Mouse (Mus musculus): ENCODE data around the gene Gm3625. TPM values are rescaled to one million over a fixed set of nuclear protein-coding genes. Genes with fewer than 3 reads are reported as not detected.
"Not testable (repeated sequence)": the region's sequence is repeated elsewhere in the genome, so short reads cannot be mapped to it uniquely, and the experiment has no call there.

The Gm3625 gene
- total RNA-seq, 2 experiments from 2014 or later: not detected

GRCm38 (mm10) chr12:4558013-4558412 lies 34.7 kb downstream of the Gm3625 start:
- intact Hi-C loops (cut with DNase I): no loop called here
- DNase-seq (ENCODE audit: low spot score in 2 of 2): no peak

GRCm38 (mm10) chr12:4557436-4557835 lies 35.3 kb downstream of the Gm3625 start:
- intact Hi-C loops (cut with DNase I): no loop called here
- no peak for DNase-seq (ENCODE audit: low spot score in 2 of 2)

- no peak for DNase-seq (ENCODE audit: low spot score in 2 of 2)
- intact Hi-C loops (cut with DNase I): no loop called here
Observed at GRCm38 (mm10) chr12:4556891-4557290, 35.8 kb downstream of the Gm3625 start.

GRCm38 (mm10) chr12:4555451-4555850 lies 37.3 kb downstream of the Gm3625 start:
- DNase-seq (ENCODE audit: low spot score in 2 of 2): no peak
- intact Hi-C loops (cut with DNase I): no loop called here

- DNase-seq (ENCODE audit: low spot score in 2 of 2); intact Hi-C loops (cut with DNase I): not testable (repeated sequence)
Observed at GRCm38 (mm10) chr12:4553704-4554103, 39.0 kb downstream of the Gm3625 start.

GRCm38 (mm10) chr12:4548053-4549013 lies 44.4 kb downstream of the Gm3625 start:
- intact Hi-C loops (cut with DNase I): loop anchor here (5.0 to 10.0 kb wide), 4 partner anchors 71 to 441 kb away; partner anchors contain the start of genes Cenpo, Ncoa1 and Ptrhd1
- peak; percentile 75 to 85 for DNase-seq (ENCODE audit: low spot score in 2 of 2)

GRCm38 (mm10) chr12:4547557-4547956 lies 45.2 kb downstream of the Gm3625 start:
- no peak for DNase-seq (ENCODE audit: low spot score in 2 of 2)
- intact Hi-C loops (cut with DNase I): loop anchor here (5.0 to 10.0 kb wide), 4 partner anchors 70 to 440 kb away; partner anchors contain the start of genes Cenpo, Ncoa1 and Ptrhd1

GRCm38 (mm10) chr12:4546491-4546890 lies 46.2 kb downstream of the Gm3625 start:
- intact Hi-C loops (cut with DNase I): loop anchor here (5.0 to 10.0 kb wide), 4 partner anchors 69 to 439 kb away; partner anchors contain the start of genes Cenpo, Ncoa1 and Ptrhd1
- no peak for DNase-seq (ENCODE audit: low spot score in 2 of 2)

- intact Hi-C loops (cut with DNase I): loop anchor here (5.0 to 10.0 kb wide), 4 partner anchors 68 to 438 kb away; partner anchors contain the start of genes Cenpo, Ncoa1 and Ptrhd1
Observed at GRCm38 (mm10) chr12:4545425-4545824, 47.3 kb downstream of the Gm3625 start.

GRCm38 (mm10) chr12:4544400-4544919 lies 48.3 kb downstream of the Gm3625 start:
- intact Hi-C loops (cut with DNase I): loop anchor here (10.0 kb wide), 1 partner anchor 270 kb away; no protein-coding TSS in a partner anchor
- DNase-seq (ENCODE audit: low spot score in 2 of 2): no peak

More at GRCm38 (mm10) chr12:4545425-4545824, 47.3 kb downstream of the Gm3625 start:
- DNase-seq (ENCODE audit: low spot score in 2 of 2): no peak

Other genes with a start within 250 kb of the Gm3625 start
- gene Ncoa1, start 115.7 kb downstream of the Gm3625 start, total RNA-seq (2021): 100 to 1,000 TPM in 1 of 2 experiments, 10 to 100 TPM in 1; 98.4 to 101 TPM
- gene Itsn2, start 289 bp downstream of the Gm3625 start, total RNA-seq (2021): 10 to 100 TPM; 65.5 to 69.6 TPM
- gene Fam228a, start 145.5 kb upstream of the Gm3625 start, total RNA-seq (2021): 1 to 10 TPM; 2.2 to 2.6 TPM
- gene Pfn4, start 176.1 kb upstream of the Gm3625 start, total RNA-seq (2021): 10 to 100 TPM in 1 of 2 experiments, 1 to 10 TPM in 1; 9.9 to 12.2 TPM
- 10 to 100 TPM; 13.8 to 22.5 TPM for gene Fam228b, start 176.3 kb upstream of the Gm3625 start, total RNA-seq (2021)
- gene Sf3b6, start 224.6 kb upstream of the Gm3625 start, total RNA-seq (2021): 10 to 100 TPM; 80.9 to 86.2 TPM
- gene Fkbp1b, start 248.7 kb upstream of the Gm3625 start, total RNA-seq (2021): 10 to 100 TPM; 42.6 to 51.0 TPM